Mouse (Mus musculus) liver, embryonic 14.5 days (tissue): ENCODE measurements around the gene Vwa3a.

ENCODE experiments used
- CTCF ChIP-seq: IDR thresholded peaks from 2 replicates; pipeline ENCODE4 v1.5.1; 2016; ENCODE audit warnings: antibody characterized with exemption, low read depth, control low read depth
- EP300 ChIP-seq: IDR thresholded peaks from 2 replicates; pipeline ENCODE4 v1.6.1; 2016; ENCODE audit warnings: antibody characterized with exemption, low read depth

DNA sequence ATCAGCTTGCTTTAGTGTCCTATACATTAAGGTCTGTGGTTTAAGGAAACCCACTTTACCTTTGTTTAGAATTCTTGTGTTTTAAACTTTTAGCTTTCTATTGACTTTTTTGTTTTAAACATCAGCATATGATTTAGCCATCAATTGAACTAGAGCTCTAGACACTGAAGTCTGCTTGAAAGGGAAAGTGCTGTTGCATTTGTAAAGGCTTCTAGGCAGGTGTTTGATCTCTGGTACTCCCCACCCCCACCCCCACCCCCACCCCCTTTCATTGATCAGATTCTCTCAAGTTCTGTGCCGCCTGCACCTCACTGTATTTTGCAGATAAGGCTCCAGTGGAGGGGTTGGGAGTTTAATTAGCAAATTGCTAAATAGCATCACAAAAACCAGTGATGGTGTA lies 43.5 kb upstream of the Vwa3a start:
- no peak for TF ChIP-seq CTCF
- no peak for TF ChIP-seq EP300
